Mouse (Mus musculus) ES-Bruce4 (cell line): ENCODE results near the gene Ugcg.

Source experiments
- EP300 ChIP-seq: IDR thresholded peaks from 2 replicates; pipeline ENCODE4 v1.6.1; 2011; ENCODE audit warnings: low read depth, low read length; ENCODE audit not compliant: insufficient read depth
- POLR2A ChIP-seq: IDR thresholded peaks from one replicate; pipeline ENCODE4 v1.8.1; 2011; ENCODE audit warnings: low read length; ENCODE audit not compliant: insufficient read depth

GRCm38 (mm10) chr4:59190650-59191424 lies 1.8 kb downstream of the Ugcg start:
- TF ChIP-seq POLR2A (no peak), EP300 (no peak)
